Mouse (Mus musculus): ENCODE measurements around the gene Ppp1r12c. TPM values are rescaled to one million over a fixed set of nuclear protein-coding genes. Genes with fewer than 3 reads are reported as not detected.

Gene Ppp1r12c
- polyA plus RNA-seq, 1 experiment from 2014 or later: 55.4 TPM

DNA sequence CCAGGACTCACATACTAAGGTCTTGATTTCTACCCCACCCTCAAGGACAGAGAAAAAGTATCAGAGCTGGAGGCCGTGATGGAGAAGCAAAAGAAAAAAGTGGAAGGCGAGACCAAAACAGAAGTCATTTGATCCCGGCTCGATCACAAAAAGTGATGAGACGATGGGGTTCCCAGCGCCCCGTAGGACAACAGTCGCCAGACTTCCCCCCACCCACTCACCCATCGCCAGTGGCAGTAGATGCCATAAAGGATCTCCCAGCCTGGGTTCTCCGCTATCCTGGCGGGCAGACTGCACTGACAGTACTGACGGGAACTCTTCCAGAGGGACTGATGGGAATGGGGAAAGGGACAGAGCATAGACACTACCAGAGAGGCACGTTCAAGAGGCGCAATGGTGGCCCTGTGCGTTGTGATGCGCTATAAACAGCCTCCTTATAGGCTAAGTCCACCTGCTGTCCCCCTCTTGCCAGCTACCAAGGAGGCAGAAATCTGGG, 22.6 kb downstream of the Ppp1r12c start:
- Histone ChIP-seq H3K9ac (replicated peaks; ENCODE audit: low read depth) (0 out of 2 replicates have a peak overlapping the region, but pooled peaks have one; percentile 12), H3K4me2 (replicated peaks; ENCODE audit: low read depth, low read length) (peak overlapping the region; percentile 69), H3K9me3 (ENCODE audit: low read length) (no peaks in the 10 kb centered on the region), H3K36me3 (ENCODE audit: insufficient read depth, low read length) (peaks cover 19% of the 10 kb centered on the region), H3K4me1 (ENCODE audit: insufficient read depth, low read depth, low read length) (peaks cover 6% of the 10 kb centered on the region; the same call in 1 of the 2 replicates), H3K4me3 (ENCODE audit: low read depth, low read length) (peak overlapping the region; percentile 38), H3K27ac (ENCODE audit: low read length) (peak overlapping the region; percentile 57), H3K27me3 (replicated peaks; ENCODE audit: insufficient read depth, low read length) (no peaks in the 10 kb centered on the region)
- TF ChIP-seq EP300 (IDR thresholded peaks at IDR 0.05) (no peak), CTCF (IDR thresholded peaks at IDR 0.05) (no peak)
- peak; percentile 3; the same call in 1 of the 2 replicates for ATAC-seq
- DNase-seq (ENCODE audit: low spot score): peak; percentile 11
- 12% methylated on average over 16 of the region's 16 CpGs for WGBS

DNA sequence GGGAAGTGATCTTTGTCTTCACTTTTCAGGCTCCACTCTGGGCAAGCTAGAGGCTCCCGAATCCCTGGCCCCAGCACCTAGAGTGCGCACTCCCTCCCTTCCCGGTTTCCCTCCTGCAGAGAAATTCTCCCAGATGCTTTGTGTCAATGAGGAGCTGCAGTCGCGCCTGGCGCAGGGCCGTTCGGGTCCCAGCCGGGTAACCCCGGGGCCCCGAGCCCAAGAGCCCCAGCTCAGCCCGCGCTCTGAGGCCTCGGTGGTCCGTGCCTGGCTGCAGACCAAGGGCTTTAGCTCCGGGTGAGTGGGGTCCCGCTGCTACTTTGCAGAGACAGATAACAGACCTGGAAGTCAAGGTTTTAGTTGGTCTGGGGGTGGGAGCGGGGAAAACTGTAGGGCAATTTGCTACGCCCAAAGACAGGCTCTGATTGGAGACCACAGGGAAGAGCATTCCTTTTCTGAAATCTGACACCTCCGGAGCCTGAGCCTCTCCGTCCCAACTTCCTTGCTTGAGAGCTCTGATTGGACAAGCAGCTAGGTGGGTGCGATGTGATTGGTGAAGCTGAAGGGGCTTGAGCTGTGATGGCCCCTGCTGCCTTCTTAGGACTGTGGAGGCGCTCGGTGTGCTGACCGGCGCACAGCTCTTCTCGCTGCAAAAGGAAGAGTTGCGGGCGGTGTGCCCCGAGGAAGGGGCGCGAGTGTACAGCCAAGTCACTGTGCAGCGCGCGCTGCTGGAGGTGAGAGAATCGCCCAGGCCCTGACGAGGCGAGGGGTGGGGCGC, 23.3 kb downstream of the Ppp1r12c start:
- 1% methylated on average over 39 of the region's 39 CpGs for WGBS
- H3K36me3 ChIP-seq (ENCODE audit: insufficient read depth, low read length): peaks cover 14% of the 10 kb centered on the region; the same call in 1 of the 2 replicates

DNA sequence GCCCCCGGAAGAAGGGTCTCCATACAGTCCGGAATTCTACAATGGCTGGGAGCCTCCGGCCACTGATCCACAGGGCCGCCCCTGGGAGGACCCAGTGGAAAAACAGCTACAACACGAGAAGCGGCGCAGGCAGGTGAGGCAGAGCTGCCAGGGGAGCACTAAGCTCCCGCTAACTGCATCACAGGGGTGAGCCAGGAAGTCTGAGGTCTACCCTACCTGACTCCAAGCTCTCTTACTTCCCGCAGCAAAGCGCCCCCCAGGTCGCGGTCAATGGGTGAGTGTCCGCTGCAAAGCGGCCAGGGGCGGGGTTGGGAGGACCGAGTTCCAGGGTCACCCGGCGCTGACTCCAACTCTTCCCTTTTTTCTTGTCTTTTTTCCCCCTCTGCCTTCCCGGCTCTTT, 27.5 kb downstream of the Ppp1r12c start:
- peaks cover 6% of the 10 kb centered on the region for H3K4me1 ChIP-seq (ENCODE audit: insufficient read depth, low read depth, low read length)
- H3K9me3 ChIP-seq (ENCODE audit: low read length): no peaks in the 10 kb centered on the region
- H3K4me2 ChIP-seq (replicated peaks; ENCODE audit: low read depth, low read length): no peak overlapping the region
- peaks cover 5% of the 10 kb centered on the region; the same call in 1 of the 2 replicates for H3K36me3 ChIP-seq (ENCODE audit: insufficient read depth, low read length)
- no peak overlapping the region for H3K27ac ChIP-seq (ENCODE audit: low read length)
- DNase-seq (ENCODE audit: low spot score) (no peak), ATAC-seq (no peak)
- no peak overlapping the region for H3K9ac ChIP-seq (replicated peaks; ENCODE audit: low read depth)
- no peak overlapping the region for H3K4me3 ChIP-seq (ENCODE audit: low read depth, low read length)
- TF ChIP-seq CTCF (IDR thresholded peaks at IDR 0.05) (no peak), EP300 (IDR thresholded peaks at IDR 0.05) (no peak)
- WGBS: 30% methylated on average over 16 of the region's 19 CpGs
- H3K27me3 ChIP-seq (replicated peaks; ENCODE audit: insufficient read depth, low read length): no peaks in the 10 kb centered on the region

More for the DNA sequence above, 23.3 kb downstream of the Ppp1r12c start:
- H3K9me3 ChIP-seq (ENCODE audit: low read length): no peaks in the 10 kb centered on the region
- TF ChIP-seq CTCF (IDR thresholded peaks at IDR 0.05) (peak; percentile 28), EP300 (IDR thresholded peaks at IDR 0.05) (no peak)
- DNase-seq (ENCODE audit: low spot score) (peak; percentile 97), ATAC-seq (peak; percentile 96)
- H3K4me3 ChIP-seq (ENCODE audit: low read depth, low read length): peak overlapping the region; percentile 38
- H3K27me3 ChIP-seq (replicated peaks; ENCODE audit: insufficient read depth, low read length): no peaks in the 10 kb centered on the region
- peaks cover 6% of the 10 kb centered on the region; the same call in 1 of the 2 replicates for H3K4me1 ChIP-seq (ENCODE audit: insufficient read depth, low read depth, low read length)
- peak overlapping the region; percentile 69 for H3K4me2 ChIP-seq (replicated peaks; ENCODE audit: low read depth, low read length)
- peak overlapping the region; percentile 70 for H3K27ac ChIP-seq (ENCODE audit: low read length)
- H3K9ac ChIP-seq (replicated peaks; ENCODE audit: low read depth): peak overlapping the region; percentile 29; the same call in 1 of the 2 replicates

DNA sequence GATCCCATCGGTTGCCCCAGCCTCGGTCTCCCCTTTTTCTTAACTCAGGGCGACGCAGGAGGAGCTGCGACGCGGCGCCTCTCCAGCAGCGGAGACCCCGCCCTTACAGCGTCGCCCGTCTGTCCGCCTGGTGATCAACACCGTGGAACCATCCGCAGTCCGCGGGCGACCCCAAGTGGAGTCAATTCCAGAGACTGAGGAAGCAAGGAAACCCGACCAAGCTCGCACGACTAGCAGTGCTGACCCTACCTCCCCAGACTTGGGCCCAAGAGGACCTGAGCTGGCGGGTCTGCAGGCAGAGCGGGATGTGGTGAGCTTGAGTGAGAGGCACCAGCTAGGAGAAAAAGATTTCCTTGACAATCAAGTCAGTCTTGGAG, 30.3 kb downstream of the Ppp1r12c start:
- WGBS: 4% methylated on average over 24 of the region's 24 CpGs
- peaks cover 4% of the 10 kb centered on the region; the same call in 1 of the 2 replicates for H3K4me1 ChIP-seq (ENCODE audit: insufficient read depth, low read depth, low read length)

DNA sequence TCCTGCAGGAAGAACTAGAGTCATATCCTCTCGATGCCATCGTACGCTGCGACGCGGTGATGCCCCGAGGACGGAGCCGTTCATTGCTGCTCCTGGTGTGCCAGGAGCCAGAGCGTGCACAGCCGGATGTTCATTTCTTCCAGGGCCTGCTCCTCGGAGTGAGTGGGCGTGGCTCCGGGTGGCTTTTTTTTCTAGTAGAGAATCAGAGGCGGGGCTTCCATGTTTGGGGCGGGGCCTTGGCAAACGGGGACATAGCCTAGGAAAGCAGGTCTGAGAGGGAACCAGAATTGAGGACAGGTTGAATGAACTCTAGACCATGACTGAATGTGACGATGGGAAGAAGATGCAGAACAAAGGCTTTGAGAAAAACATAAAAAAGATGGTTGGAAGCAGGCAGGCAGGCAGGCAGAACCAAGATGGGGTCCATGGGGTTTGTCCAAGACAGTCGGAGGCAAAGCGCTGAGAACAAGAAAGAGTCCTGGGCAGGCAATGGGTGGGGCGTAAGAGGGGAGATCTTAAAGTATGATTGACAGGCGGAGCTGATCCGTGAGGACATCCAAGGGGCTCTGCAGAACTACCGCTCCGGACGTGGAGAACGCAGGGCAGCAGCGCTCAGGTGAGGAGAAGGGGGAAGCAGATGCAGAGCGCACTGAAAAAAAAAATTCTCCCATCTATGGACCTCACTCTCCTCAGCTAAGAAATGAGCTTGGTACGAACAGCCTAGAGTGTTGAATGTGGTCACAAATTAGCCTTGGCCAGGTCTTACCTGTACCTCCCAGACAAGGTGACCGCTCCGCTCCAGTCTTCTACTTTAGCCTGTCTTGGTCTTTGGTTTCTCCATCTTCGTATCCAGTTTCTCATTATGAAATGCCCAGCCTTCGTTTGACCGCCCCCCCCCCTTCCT, 31.0 kb downstream of the Ppp1r12c start:
- Histone ChIP-seq H3K4me1 (ENCODE audit: insufficient read depth, low read depth, low read length) (peaks cover 4% of the 10 kb centered on the region; the same call in 1 of the 2 replicates), H3K4me3 (ENCODE audit: low read depth, low read length) (peak overlapping the region; percentile 36), H3K9me3 (ENCODE audit: low read length) (no peaks in the 10 kb centered on the region), H3K4me2 (replicated peaks; ENCODE audit: low read depth, low read length) (peak overlapping the region; percentile 66), H3K27ac (ENCODE audit: low read length) (0 out of 2 replicates have a peak overlapping the region, but pooled peaks have one; percentile 3), H3K27me3 (replicated peaks; ENCODE audit: insufficient read depth, low read length) (no peaks in the 10 kb centered on the region), H3K36me3 (ENCODE audit: insufficient read depth, low read length) (peaks cover 5% of the 10 kb centered on the region; the same call in 1 of the 2 replicates), H3K9ac (replicated peaks; ENCODE audit: low read depth) (0 out of 2 replicates have a peak overlapping the region, but pooled peaks have one; percentile 26)
- ATAC-seq (peak; percentile 65), DNase-seq (ENCODE audit: low spot score) (peak; percentile 87)
- no peak for TF ChIP-seq CTCF (IDR thresholded peaks at IDR 0.05)
- TF ChIP-seq EP300 (IDR thresholded peaks at IDR 0.05): no peak
- 6% methylated on average over 34 of the region's 35 CpGs for WGBS

More for the DNA sequence above, 30.3 kb downstream of the Ppp1r12c start:
- ATAC-seq (peak; percentile 89), DNase-seq (ENCODE audit: low spot score) (peak; percentile 88)
- Histone ChIP-seq H3K4me2 (replicated peaks; ENCODE audit: low read depth, low read length) (peak overlapping the region; percentile 66), H3K9me3 (ENCODE audit: low read length) (no peaks in the 10 kb centered on the region), H3K27ac (ENCODE audit: low read length) (no peak overlapping the region), H3K4me3 (ENCODE audit: low read depth, low read length) (peak overlapping the region; percentile 36), H3K27me3 (replicated peaks; ENCODE audit: insufficient read depth, low read length) (no peaks in the 10 kb centered on the region), H3K36me3 (ENCODE audit: insufficient read depth, low read length) (peaks cover 5% of the 10 kb centered on the region; the same call in 1 of the 2 replicates), H3K9ac (replicated peaks; ENCODE audit: low read depth) (0 out of 2 replicates have a peak overlapping the region, but pooled peaks have one; percentile 26)
- TF ChIP-seq CTCF (IDR thresholded peaks at IDR 0.05) (peak; percentile 87), EP300 (IDR thresholded peaks at IDR 0.05) (no peak)
